Mouse (Mus musculus) adrenal gland (tissue): Measurements from ENCODE around the gene Nemp1.
"Not testable (repeated sequence)": the region's sequence is repeated elsewhere in the genome, so short reads cannot be mapped to it uniquely, and the experiment has no call there.

Experiments
- intact Hi-C: fragments of 180-260 bp; cut with DNase I; formaldehyde crosslinking; loops from one replicate; pipeline ENCODE4 v1.15.1; 2025

Gene Nemp1

GRCm38 (mm10) chr10:127643553-127644238, 23.0 kb upstream of the Nemp1 start:
- intact Hi-C loops = loop anchor here (5.0 kb wide), 1 partner anchor 34 kb away; no protein-coding TSS in a partner anchor

GRCm38 (mm10) chr10:127645791-127646190, 20.9 kb upstream of the Nemp1 start:
- intact Hi-C loops = no loop called here

- intact Hi-C loops = no loop called here
Measured at GRCm38 (mm10) chr10:127652906-127653638, 13.6 kb upstream of the Nemp1 start.

- intact Hi-C loops = no loop called here
Measured at GRCm38 (mm10) chr10:127654970-127655579, 11.6 kb upstream of the Nemp1 start.

GRCm38 (mm10) chr10:127657617-127658016, 9.1 kb upstream of the Nemp1 start:
- intact Hi-C loops = not testable (repeated sequence)

- intact Hi-C loops = no loop called here
Measured at GRCm38 (mm10) chr10:127658076-127658475, 8.6 kb upstream of the Nemp1 start.

- intact Hi-C loops = no loop called here
Measured at GRCm38 (mm10) chr10:127659551-127659950, 7.2 kb upstream of the Nemp1 start.

DNA sequence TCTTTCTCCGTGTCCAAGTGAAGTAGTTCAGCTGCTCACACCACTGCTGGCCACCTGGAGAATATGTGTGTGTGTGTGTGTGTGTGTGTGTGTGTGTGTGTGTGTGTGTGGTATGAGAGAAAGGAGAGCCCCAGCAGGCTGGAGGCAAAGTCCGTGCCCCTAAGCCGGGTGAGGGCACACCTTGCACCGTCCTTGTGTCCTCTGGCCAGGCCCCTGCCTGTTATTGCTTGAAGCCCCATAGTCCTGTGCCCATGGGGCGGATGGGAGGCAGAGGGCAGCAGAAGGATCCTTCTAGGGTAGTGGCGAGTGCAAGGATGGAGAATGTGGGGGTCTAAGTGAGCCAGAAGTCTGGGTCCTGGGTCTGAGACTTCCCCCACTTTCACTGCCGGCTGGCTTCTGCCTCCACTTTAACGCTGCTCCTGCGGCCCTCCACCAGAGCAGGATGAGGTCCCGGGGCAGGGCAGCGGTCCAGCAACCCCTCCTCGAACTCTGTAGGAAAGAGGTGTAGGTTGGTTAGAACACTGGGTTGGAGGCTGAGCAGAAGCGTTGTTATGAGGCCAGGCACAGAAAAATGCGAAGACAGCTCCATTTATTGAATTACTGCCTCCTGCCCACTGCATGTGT, 5.3 kb upstream of the Nemp1 start:
- intact Hi-C loops = no loop called here

- intact Hi-C loops = no loop called here
Measured at GRCm38 (mm10) chr10:127661915-127662663, 4.6 kb upstream of the Nemp1 start.

- intact Hi-C loops = no loop called here
Measured at GRCm38 (mm10) chr10:127662666-127663253, 3.9 kb upstream of the Nemp1 start.

GRCm38 (mm10) chr10:127663590-127663989, 3.1 kb upstream of the Nemp1 start:
- intact Hi-C loops = no loop called here

DNA sequence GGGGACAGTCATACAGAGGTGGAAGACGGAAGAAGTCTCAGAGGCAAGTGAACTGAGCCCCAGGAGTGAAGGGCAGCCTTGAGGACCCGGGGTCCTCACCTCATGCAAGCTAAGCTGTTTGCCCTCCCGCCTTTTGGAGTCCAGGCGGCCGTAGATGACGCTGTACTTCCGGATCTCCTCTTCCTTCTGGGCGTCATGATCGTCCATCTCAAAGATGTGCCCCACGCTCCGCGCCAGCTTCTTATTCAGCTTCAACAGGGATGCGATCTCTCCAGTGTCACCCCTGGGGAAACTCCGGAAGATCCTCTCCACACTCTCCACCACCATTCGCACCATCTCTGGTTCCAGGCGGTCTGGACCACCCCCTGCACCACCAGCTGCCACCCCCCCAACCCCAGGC, 2.5 kb upstream of the Nemp1 start:
- intact Hi-C loops = no loop called here

- intact Hi-C loops = no loop called here
Measured at GRCm38 (mm10) chr10:127664891-127665290, 1.8 kb upstream of the Nemp1 start.

DNA sequence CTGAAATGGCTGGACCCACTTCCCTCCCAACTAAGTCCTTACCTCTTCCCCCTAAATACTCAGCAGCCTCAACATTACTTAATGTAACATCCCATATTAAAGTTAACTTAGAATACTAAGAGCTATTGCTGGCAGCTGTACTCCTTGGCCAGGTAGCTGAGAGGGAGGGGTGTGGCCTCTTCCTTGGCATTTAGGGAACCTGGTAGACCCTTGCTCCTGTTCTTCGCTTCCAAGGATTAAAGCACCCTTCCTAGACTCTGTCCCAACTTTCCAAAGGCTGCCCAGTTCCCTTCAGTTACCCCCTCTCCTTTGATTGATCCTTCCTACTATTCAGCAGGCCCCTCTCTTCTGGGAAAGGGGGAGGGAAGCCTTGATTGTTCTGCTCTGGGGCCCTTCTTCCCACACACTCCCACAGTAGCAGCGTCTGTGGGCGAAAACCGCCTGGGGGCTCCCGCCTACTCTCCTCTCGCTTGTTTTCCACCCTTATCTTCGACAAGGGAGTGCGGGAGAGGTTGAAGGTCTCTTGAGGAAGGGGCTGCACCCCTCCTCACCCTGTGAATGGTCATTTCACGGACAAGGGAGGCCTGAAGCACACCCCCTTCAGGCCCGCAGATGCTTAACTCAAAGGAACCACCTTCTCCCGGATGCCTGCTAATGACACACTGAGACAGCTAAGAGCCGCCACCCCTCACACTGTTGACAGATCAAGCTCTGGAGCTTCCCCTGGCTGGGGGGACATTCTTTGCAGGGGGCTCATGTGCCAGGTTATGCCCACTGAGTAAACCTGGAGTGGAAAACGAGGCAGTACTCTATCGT, 1.1 kb upstream of the Nemp1 start:
- intact Hi-C loops = no loop called here

DNA sequence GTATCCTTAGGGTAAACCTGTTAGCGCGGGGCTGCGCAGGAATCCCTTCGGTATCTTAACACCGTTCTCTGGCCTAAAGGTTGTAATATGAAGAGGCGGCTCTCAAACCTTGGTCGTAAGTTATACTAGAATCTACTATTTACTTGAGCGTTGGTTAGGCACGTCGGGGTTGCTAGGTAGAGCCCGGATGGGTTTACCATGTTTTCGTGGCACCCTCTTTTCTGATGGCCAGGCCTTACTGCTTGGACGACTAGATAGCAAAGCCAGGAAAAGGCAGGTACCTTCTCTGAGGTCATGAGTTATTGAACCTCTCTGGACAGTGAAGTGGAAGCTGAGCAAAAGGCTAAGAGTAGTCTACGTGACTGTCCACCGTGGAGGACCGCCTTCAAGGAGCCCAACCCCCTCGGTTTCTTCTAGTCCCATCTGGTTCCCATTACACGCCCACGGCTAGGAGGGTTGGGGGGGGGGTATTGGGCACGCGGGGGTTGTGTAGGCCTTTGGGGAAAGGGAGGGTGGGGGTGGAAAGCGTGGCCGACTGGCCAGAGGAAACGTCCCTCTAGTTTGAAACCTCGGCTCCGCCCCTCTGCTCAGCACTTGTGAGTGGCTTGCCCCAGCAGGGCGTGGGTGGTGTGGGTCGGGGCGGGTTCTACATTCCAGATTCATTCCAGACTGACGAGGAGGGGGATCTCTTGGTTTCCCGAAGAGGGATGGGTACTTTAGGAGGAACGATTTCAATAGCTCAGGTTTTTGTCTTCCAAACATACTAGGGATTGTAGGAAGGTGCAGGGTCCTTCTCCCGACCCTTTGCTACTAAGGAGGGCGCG, 780 bp downstream of the Nemp1 start:
- intact Hi-C loops = no loop called here

DNA sequence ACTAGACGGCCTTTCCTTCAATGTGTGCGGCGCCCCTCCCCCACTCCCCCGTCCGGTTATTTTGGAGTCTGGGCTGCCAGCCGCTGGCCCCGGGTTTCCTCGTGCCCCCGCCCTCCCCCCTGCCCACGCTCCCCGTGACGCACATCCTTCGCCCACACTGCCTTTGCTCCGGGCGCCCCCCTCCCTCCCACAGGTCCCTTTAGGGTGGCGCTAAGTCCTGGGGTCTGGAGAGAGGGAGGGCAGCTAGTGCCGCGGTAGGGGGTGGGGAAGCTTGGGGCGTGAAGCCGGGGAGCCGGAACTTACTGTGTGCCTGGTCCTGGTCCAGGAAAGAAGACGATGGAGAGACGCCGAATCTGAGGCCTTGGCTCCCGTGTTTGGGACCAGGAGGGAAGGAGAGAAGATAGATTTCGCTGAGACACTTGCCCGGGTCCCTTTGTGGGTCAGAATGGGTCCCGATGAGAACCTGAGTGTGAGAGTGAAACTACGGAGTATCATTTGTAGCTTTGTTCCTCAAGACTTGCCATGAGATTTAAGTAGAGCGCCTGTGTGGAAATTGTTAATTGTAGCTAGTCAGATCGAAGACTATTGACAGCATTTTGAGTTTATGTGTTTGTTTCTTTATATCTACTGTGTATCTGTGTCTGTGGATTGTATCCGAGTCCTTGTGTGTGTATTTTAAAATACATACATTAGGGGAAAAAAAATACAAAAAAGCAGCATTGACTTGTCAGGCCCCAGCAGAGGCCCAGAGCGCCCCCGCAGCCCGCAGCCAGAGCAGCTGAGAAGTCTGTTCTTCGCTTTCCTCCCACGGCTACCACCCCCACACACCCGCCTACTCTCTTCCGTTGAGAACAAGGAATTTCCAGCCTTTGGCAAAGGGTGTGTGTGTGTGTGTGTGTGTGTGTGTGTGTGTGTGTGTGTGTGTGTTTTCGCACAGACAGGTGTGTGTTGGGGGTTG, 1.7 kb downstream of the Nemp1 start, which contains the start of gene Nab2:
Gene Nab2, minus strand, starts transcription at position 476 of the 958 bp plus-strand sequence.
- intact Hi-C loops = no loop called here

- intact Hi-C loops = no loop called here
Measured at GRCm38 (mm10) chr10:127669170-127669569, 2.5 kb downstream of the Nemp1 start.

DNA sequence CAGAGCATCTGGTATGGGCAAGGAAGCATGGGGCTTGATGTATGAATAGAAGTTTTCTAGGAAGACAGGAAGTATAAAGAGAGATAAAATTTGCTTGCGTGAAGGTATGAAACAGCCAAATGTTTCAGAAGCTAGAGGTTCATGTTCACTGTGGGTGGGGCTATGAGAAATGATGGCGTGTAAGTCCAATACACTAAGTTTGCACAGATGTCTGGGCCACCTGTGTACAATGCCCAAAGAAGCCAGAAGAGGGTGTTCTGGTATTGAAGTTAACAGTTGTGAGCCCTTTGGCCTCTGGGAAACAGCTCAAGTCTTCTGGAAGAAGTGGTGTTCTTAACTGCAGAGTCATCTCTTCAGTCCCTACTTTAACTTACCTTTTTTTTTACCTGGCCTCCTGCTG, 3.5 kb downstream of the Nemp1 start:
- intact Hi-C loops = no loop called here
